Mouse (Mus musculus): ENCODE results near the gene Depdc5.
"Not testable (repeated sequence)": the region's sequence is repeated elsewhere in the genome, so short reads cannot be mapped to it uniquely, and the experiment has no call there.

DNA sequence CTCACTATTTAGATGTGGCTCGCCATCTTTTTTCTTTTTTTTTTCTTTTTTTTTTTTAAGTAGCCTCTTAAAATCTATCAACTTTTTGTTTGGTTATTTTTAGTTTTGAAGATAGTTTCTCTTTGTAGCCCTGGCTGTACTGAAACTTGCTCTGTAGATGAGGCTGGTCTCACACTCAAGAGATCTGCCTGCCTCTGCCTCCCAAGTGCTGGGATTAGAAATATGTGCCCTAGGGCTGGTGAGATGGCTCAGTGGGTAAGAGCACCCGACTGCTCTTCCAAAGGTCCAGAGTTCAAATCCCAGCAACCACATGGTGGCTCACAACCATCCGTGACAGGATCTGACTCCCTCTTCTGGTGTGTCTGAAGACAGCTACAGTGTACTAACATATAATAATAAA lies 8.2 kb upstream of the Depdc5 start:
- TF ChIP-seq MAFK (IDR thresholded peaks at IDR 0.05; ENCODE audit: insufficient read depth, low read depth, low read length); CHD2 (IDR thresholded peaks at IDR 0.05; ENCODE audit: low read depth, low read length); HCFC1 (IDR thresholded peaks at IDR 0.05; ENCODE audit: borderline replicate concordance, insufficient read depth, low read length); ZNF384 (IDR thresholded peaks at IDR 0.05; ENCODE audit: low read depth, low read length); ZC3H11A (IDR thresholded peaks at IDR 0.05; ENCODE audit: borderline replicate concordance, low read depth, low read length): not testable (repeated sequence)

Data from ES-E14 (cell line).